Mouse (Mus musculus): ENCODE measurements at regions not wholly inside any gene's neighbourhood (a gene's known extent, or its start where the extent isn't known, plus 50 kb on each side); places are given as distances from the start of the nearest gene placed in this dataset.

GRCm38 (mm10) chr5:93328059-93328458 is 61.0 kb downstream of the Ccng2 start:
- peak; percentile 85 for DNase-seq (ENCODE audit: low spot score)

GRCm38 (mm10) chr5:93330851-93331250 is 63.8 kb downstream of the Ccng2 start:
- no peak for DNase-seq (ENCODE audit: low spot score)

- no peak for DNase-seq (ENCODE audit: low spot score)
These were observed 86.0 kb downstream of the Ccng2 start for GRCm38 (mm10) chr5:93353101-93353500.
